Mouse (Mus musculus): ENCODE measurements around the gene Igsf8. TPM values are rescaled to one million over a fixed set of nuclear protein-coding genes. Genes with fewer than 3 reads are reported as not detected.
A peak's percentile ranks its signal among the peaks of the same experiment; 100 is the strongest.

Gene Igsf8
- polyA plus RNA-seq (2015; fragmentation: Nextera tagmentation; extraction: Ambion mirVana) = 46.1 and 53.3 TPM in 2 replicates

DNA sequence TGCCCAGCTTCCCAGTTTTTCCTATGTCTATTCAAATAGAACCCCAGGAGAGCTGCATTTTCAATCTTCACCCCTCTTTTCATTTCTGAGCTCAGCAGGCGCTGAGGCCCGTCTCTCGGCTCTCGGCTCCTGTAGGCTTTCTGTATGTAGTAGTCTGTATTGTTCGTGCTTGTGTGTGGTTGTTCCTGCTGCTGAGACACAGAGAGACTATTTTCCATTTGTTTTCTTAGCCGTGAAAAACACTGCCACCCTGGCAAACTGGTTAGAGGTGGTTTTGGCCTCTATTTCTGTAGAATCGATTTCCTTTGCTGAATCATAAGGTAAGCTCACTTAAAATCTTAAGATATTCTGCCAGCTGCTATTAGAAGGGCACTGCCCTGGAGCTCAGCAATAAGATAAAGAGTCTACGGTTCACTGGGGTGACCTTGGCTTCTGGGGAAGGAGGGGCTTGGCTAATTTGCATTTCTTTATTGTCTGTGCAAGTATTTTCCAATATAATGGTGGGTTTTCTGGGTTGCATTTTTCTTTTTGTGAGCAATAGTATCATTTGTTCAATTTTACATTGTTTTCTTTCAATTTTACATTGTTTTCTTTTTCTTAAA lies at the start of gene Igsf8:
Gene Igsf8 (plus strand): TSS at position 165 of the 602 bp plus-strand sequence.
- H3K4me2 ChIP-seq (replicated peaks) = no peak within 1 kb of the TSS
- no peak for ATAC-seq
- H3K27me3 ChIP-seq (replicated peaks) = no peaks in the 10 kb centered on the region
- no peaks in the 10 kb centered on the region for H3K36me3 ChIP-seq
- no peak within 1 kb of the TSS for H3K4me3 ChIP-seq (replicated peaks)
- no peaks in the 10 kb centered on the region for H3K9me3 ChIP-seq
- 69% methylated on average over 8 of the region's 8 CpGs for WGBS
- no peak within 1 kb of the TSS for H3K27ac ChIP-seq
- no peaks in the 10 kb centered on the region for H3K4me1 ChIP-seq (replicated peaks)
- no peak within 1 kb of the TSS for H3K9ac ChIP-seq

DNA sequence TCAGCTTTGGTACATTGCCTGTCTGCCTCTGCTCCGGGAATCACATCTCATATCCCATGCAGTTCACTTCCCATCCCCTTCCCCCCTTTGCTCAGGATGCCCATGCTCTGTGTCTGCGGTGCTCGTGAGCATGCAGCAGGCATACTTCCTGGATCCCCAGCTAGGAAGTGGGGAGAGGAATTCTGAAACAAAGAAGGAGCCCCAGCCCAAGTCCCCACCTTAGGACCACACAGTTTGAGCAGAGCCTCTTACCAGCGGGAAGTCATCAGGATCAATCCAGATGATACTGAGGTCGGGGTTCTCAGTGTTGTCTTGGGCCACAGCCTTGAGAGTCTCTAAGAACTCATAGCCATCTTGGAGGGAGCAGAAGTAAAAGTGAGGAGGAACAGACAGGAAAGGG lies 48.7 kb upstream of the Igsf8 start:
- no peak for ATAC-seq
- H3K27me3 ChIP-seq (replicated peaks) = no peaks in the 10 kb centered on the region
- no peak overlapping the region for H3K4me2 ChIP-seq (replicated peaks)
- H3K4me1 ChIP-seq (replicated peaks) = peaks cover 11% of the 10 kb centered on the region; the same call in 1 of the 2 replicates
- no peaks in the 10 kb centered on the region for H3K36me3 ChIP-seq
- WGBS = 50% methylated on average over 5 of the region's 5 CpGs
- no peaks in the 10 kb centered on the region for H3K9me3 ChIP-seq
- no peak overlapping the region for H3K9ac ChIP-seq
- H3K4me3 ChIP-seq (replicated peaks) = no peak overlapping the region
- no peak overlapping the region for H3K27ac ChIP-seq

DNA sequence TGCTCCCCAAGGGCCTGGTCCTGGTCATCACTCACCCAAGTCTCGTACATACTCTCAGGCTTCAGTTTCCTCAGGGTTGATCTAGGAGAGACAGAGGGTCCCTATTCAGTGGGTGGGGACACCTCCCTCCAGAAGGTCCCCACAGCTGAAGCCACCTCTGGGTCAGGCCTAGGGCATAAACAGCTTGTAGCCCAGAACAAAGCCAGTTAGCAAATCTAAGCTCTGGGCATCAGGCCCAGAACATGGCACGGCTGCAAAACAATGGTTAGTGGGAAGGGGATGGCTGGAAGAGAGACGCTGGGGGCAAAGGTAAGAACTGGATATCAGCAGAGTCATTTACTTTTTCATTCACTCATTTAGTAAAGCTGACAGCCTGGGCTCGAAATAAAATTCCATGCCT lies 47.7 kb upstream of the Igsf8 start:
- H3K36me3 ChIP-seq = no peaks in the 10 kb centered on the region
- H3K27ac ChIP-seq = no peak overlapping the region
- H3K9me3 ChIP-seq = no peaks in the 10 kb centered on the region
- WGBS = 71% methylated on average over 4 of the region's 4 CpGs
- no peak overlapping the region for H3K4me3 ChIP-seq (replicated peaks)
- H3K9ac ChIP-seq = no peak overlapping the region
- peaks cover 13% of the 10 kb centered on the region; the same call in 1 of the 2 replicates for H3K4me1 ChIP-seq (replicated peaks)
- no peaks in the 10 kb centered on the region for H3K27me3 ChIP-seq (replicated peaks)
- ATAC-seq = no peak
- no peak overlapping the region for H3K4me2 ChIP-seq (replicated peaks)

DNA sequence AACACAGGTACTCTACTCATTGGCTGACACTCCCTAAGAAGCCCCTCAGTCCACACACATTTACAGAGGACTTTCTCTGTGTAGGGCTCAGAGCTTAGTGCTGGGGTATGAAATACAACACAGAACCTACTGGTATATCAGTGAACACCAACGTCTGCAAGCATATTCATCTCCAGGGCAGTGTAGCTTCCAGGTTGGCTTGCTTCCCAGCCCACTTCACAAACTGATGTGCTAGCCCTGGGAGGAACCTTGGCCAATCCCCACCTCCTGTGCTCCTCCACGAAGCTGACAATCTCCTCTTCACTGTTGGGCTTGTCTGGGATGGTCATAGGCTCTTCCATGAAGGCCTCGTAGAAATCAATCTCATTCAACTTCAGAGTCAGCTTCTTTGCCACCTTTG lies 46.7 kb upstream of the Igsf8 start:
- 48% methylated on average over 3 of the region's 3 CpGs for WGBS
- no peak overlapping the region for H3K4me2 ChIP-seq (replicated peaks)
- no peaks in the 10 kb centered on the region for H3K27me3 ChIP-seq (replicated peaks)
- no peak overlapping the region for H3K9ac ChIP-seq
- H3K9me3 ChIP-seq = no peaks in the 10 kb centered on the region
- 0 out of 2 replicates have a peak overlapping the region, but pooled peaks have one; percentile 15 for H3K27ac ChIP-seq
- no peak for ATAC-seq
- peaks cover 16% of the 10 kb centered on the region for H3K4me1 ChIP-seq (replicated peaks)
- no peak overlapping the region for H3K4me3 ChIP-seq (replicated peaks)
- no peaks in the 10 kb centered on the region for H3K36me3 ChIP-seq

DNA sequence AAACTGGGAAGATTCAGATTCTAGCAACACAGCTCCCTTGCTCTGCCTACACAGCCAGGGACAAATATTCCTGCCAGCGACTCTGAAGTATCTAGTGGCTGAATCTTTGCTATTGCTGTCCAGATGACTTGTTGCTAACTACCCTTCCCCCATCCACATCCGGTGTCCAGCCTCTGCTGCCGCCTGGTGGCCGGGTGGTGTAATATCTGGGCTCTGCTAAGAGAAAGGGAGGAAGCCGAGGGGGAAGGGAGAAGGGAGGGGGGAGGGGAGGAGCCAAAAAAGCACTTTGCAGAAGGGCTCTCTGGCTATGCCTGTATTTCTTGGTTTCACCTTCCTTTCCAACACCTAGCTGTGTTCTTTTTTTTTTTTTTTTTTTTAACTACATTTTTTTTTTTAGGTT lies 44.3 kb upstream of the Igsf8 start:
- Histone ChIP-seq H3K27ac (peak overlapping the region; percentile 79), H3K27me3 (replicated peaks) (no peaks in the 10 kb centered on the region), H3K4me1 (replicated peaks) (peaks cover 36% of the 10 kb centered on the region), H3K9ac (0 out of 2 replicates have a peak overlapping the region, but pooled peaks have one; percentile 23), H3K4me2 (replicated peaks) (peak overlapping the region; percentile 55), H3K9me3 (no peaks in the 10 kb centered on the region), H3K4me3 (replicated peaks) (no peak overlapping the region; the same call in 1 of the 2 replicates), H3K36me3 (no peaks in the 10 kb centered on the region)
- 0% methylated on average over 5 of the region's 5 CpGs for WGBS
- peak; percentile 73 for ATAC-seq

DNA sequence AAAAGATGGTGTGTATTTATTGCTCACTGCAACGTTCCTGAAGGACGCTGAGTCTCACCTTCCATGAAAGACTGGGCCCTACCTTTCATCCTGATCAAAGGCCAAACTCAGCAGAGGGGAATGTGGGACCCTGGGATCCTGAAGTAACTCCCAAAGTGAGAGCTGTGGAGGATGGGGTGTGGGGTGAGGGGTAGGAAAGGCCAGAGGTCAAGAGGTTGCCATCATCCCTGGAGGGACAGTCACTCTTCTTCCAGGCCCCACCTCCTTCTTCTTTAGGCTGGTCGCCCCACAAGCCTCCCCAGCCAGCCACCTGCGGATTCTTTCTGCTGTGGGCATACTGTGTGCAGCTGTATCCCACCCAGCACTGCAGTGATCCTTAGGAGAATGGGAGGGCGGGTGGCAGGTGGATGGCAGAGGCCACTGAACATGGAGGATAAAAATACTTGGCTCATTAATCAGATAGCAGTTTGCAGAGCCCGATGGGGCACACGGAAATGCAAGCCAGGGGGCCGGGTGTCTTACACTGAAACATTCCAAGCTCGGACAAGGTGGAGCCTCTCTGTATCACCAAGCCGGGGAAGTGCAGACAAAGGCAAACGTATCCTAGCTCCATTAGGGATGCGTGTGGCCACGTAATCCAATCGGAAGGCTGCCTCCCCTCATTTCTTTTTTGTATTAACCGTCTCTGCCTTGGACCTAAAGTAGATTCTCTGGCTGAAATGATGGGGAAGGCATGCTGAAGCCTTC lies 43.1 kb upstream of the Igsf8 start:
- Histone ChIP-seq H3K27me3 (replicated peaks) (no peaks in the 10 kb centered on the region), H3K4me3 (replicated peaks) (no peak overlapping the region), H3K9me3 (no peaks in the 10 kb centered on the region), H3K4me1 (replicated peaks) (peaks cover 32% of the 10 kb centered on the region), H3K27ac (no peak overlapping the region), H3K9ac (no peak overlapping the region), H3K4me2 (replicated peaks) (no peak overlapping the region), H3K36me3 (no peaks in the 10 kb centered on the region)
- WGBS = 64% methylated on average over 15 of the region's 15 CpGs
- no peak for ATAC-seq

DNA sequence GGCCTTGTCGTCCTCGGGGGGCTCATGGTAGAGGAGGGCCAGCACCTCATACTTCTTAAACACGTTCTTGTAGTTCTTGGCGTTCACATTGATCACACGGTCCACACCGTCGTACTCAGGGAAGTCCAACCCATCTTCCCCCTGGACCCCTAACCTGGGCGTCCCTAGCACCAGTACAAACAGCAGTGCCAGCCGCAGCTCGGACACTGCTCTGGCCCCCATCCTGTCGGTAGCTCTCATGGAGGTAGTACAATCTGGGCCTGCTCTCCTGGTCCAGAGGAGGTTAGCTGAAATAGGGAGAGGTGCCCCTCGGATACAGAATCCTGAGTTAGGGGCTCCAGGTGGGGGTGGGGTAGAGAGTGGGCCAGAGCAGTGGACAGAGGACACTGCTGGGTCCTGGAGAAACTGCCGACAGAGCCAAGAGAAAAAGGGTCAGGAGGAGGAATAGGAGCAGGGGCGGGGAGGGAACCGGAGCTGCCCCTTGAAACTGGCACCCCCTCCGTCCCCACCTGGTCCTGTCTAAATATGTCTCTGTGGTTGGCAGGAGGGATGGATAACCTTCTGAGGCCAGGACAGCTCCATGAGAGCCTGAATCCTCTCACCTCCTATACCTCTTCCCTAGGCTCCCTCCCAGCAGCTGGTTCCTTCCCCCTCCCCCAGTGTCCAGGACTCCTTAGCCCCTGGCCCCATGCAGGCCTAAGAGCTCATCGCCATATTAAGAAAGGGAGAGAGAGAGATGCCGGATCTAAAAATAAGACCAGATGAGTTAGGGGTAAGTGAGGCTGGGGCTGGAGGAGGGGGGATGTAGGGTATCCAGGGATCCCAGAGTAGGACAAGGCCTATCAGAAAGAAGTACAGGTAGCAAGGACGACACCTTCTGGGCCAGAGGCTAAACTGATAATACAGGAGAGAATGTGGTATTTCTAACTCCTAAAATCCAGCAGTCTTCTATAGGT lies 41.7 kb upstream of the Igsf8 start, which contains the start of gene Casq1:
Gene Casq1 (minus strand): TSS at position 418 of the 956 bp plus-strand sequence.
- WGBS = 78% methylated on average over 19 of the region's 19 CpGs

DNA sequence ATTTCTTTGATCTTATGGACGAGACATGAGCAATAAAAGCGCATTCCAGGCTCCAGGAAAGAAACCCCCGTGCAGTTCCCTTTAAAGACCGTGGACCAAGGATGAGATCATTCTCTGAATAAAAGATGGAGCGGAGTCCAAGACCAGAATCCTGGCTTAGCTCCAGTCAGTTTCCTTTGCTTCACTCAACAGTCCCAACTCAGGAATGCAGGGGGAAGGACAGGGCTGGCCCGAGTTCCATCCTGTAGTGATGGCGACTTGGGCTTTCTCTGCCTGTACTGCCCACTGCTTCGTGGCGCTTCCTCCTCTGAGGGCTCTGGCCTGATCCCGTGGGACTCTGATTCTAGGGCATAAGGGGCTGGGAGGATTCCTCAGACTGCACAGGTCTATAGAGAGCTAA lies 41.0 kb upstream of the Igsf8 start:
- WGBS = 25% methylated on average over 10 of the region's 10 CpGs
- Histone ChIP-seq H3K4me1 (replicated peaks) (peaks cover 32% of the 10 kb centered on the region), H3K9ac (no peak overlapping the region)

More for the DNA sequence above, 41.7 kb upstream of the Igsf8 start, which contains the start of gene Casq1:
- ATAC-seq = 0 out of 2 replicates have a peak, but pooled peaks have one; percentile 15
- no peaks in the 10 kb centered on the region for H3K27me3 ChIP-seq (replicated peaks)
- H3K4me2 ChIP-seq (replicated peaks) = no peak within 1 kb of the TSS; the same call in 1 of the 2 replicates
- peaks cover 32% of the 10 kb centered on the region for H3K4me1 ChIP-seq (replicated peaks)
- peak within 1 kb of the TSS; percentile 74 for H3K27ac ChIP-seq
- no peaks in the 10 kb centered on the region for H3K9me3 ChIP-seq
- H3K9ac ChIP-seq = no peak within 1 kb of the TSS
- no peak within 1 kb of the TSS for H3K4me3 ChIP-seq (replicated peaks)
- no peaks in the 10 kb centered on the region for H3K36me3 ChIP-seq

DNA sequence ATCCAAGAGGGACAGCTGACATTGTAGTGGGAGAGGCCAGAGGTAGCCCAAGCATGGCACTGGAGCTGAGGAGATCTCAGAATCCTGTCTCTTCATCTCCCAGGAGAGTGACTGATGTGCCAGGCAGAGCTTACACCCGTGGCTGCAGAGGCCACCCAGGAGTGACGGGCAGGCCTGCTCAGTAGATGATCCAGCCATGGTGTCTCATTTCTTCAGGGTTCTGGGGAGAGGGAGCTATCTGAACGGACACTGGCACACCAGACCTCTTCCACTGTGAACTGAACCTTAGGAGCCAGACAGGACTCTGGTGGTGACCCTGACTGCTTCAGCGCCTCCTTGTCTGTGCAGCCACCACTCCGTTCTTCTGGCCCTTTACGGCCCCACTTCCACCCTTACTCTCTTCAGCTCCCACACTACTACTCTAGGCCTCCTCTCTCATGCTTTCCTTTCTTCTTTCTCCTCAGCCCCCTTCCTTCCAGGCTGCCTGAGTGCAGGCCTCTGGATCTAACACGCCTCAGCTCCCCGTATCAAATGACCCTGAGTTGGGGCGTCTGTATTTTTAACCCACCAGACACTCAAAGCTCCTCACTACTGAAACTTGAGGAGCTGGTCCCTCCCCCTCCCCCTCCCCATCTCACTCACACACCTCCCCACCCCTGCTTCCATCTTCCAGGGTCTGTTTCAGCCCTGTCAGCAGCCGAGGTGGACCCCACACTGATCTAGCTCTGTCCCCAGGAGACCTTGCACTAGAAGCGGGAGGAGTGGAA lies 40.0 kb upstream of the Igsf8 start:
- ATAC-seq = no peak
- Histone ChIP-seq H3K36me3 (no peaks in the 10 kb centered on the region), H3K27ac (peak overlapping the region; percentile 74), H3K4me1 (replicated peaks) (peaks cover 32% of the 10 kb centered on the region), H3K9ac (no peak overlapping the region), H3K4me2 (replicated peaks) (no peak overlapping the region), H3K27me3 (replicated peaks) (no peaks in the 10 kb centered on the region), H3K4me3 (replicated peaks) (no peak overlapping the region), H3K9me3 (no peaks in the 10 kb centered on the region)
- 50% methylated on average over 11 of the region's 11 CpGs for WGBS

More for the DNA sequence above, 41.0 kb upstream of the Igsf8 start:
- no peaks in the 10 kb centered on the region for H3K27me3 ChIP-seq (replicated peaks)
- peak; percentile 59 for ATAC-seq
- H3K4me3 ChIP-seq (replicated peaks) = no peak overlapping the region
- H3K27ac ChIP-seq = peak overlapping the region; percentile 74
- H3K36me3 ChIP-seq = no peaks in the 10 kb centered on the region
- no peaks in the 10 kb centered on the region for H3K9me3 ChIP-seq
- H3K4me2 ChIP-seq (replicated peaks) = no peak overlapping the region; the same call in 1 of the 2 replicates

DNA sequence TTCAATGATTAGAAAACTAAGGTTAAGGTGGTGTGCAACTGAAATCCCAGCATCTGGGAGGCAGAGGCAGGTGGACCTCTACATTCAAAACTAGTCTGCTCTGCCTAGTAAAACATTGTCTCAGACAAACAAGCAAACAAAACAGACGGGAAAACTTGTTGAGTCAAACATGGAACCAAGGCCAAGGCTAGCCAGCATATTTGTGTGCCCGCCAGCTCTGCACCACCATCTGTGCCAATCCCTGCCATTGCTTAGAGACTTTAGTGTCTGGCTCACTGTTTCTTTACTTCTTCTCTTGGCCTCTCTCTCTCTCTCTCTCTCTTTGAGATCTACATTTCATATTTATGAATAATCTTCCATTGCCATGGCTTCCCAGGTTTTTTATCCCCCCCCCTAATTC lies 33.2 kb upstream of the Igsf8 start:
- Histone ChIP-seq H3K27me3 (replicated peaks) (no peaks in the 10 kb centered on the region), H3K27ac (no peak overlapping the region), H3K9ac (no peak overlapping the region), H3K4me1 (replicated peaks) (no peaks in the 10 kb centered on the region), H3K9me3 (no peaks in the 10 kb centered on the region), H3K4me2 (replicated peaks) (no peak overlapping the region), H3K36me3 (no peaks in the 10 kb centered on the region), H3K4me3 (replicated peaks) (no peak overlapping the region)
- WGBS = 94% methylated on average over 2 of the region's 2 CpGs
- no peak for ATAC-seq

DNA sequence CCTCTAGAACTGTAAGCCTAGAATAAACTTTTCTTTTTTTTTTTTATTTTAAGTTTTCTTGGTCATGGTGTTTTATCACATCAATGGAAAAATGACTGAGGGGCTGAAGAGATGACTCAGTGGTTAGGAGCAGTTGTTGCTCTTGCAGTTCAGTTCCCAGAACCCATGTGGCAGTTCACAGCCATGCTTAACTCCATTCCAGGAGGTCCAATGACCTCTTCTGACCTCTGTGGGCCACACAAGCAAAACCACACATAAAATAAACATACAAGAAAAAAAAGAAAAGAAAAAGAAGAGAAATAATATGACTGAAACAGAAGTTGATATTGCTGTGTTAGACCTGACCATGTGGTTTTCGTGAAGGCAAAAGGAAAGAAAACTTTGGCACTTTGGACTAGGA lies 32.2 kb upstream of the Igsf8 start:
- Histone ChIP-seq H3K27ac (no peak overlapping the region), H3K36me3 (no peaks in the 10 kb centered on the region), H3K4me3 (replicated peaks) (no peak overlapping the region), H3K9me3 (no peaks in the 10 kb centered on the region), H3K4me1 (replicated peaks) (no peaks in the 10 kb centered on the region), H3K27me3 (replicated peaks) (no peaks in the 10 kb centered on the region), H3K9ac (no peak overlapping the region), H3K4me2 (replicated peaks) (no peak overlapping the region)
- 91% methylated on average over 1 of the region's 1 CpGs for WGBS
- no peak for ATAC-seq

All from intestine, embryonic 15.5 days (tissue).